Mouse (Mus musculus) forebrain, embryonic 13.5 days (tissue): ENCODE data around the gene Ddah1. TPM values are rescaled to one million over a fixed set of nuclear protein-coding genes. Genes with fewer than 3 reads are reported as not detected.

Experiments
- ATAC-seq: fragments of 200-750 bp; cut with Nextera tagmentation; 2 replicates; pipeline ENCODE4 v1.8.0; 2017
- H3K27ac ChIP-seq: fragments of 300-500 bp; sonication (generic); 2 replicates; pipeline ENCODE4 v1.5.1; 2015; ENCODE audit warnings: inconsistent platforms, mild to moderate bottlenecking, moderate library complexity
- H3K27me3 ChIP-seq: fragments of 300-500 bp; sonication (generic); 2 replicates; pipeline ENCODE4 v1.6.1; 2015; ENCODE audit warnings: mild to moderate bottlenecking, inconsistent platforms
- H3K36me3 ChIP-seq: fragments of 300-500 bp; sonication (generic); 2 replicates; pipeline ENCODE4 v1.6.1; 2015; ENCODE audit warnings: mild to moderate bottlenecking, inconsistent platforms; ENCODE audit not compliant: poor library complexity, severe bottlenecking
- H3K4me1 ChIP-seq: fragments of 300-500 bp; sonication (generic); 2 replicates; pipeline ENCODE4 v1.6.1; 2015; ENCODE audit warnings: inconsistent platforms
- H3K4me2 ChIP-seq: fragments of 300-500 bp; sonication (generic); 2 replicates; pipeline ENCODE4 v1.6.1; 2015; ENCODE audit warnings: inconsistent platforms, mild to moderate bottlenecking, moderate library complexity
- H3K4me3 ChIP-seq: fragments of 300-500 bp; sonication (generic); 2 replicates; pipeline ENCODE4 v1.5.1; 2015; ENCODE audit warnings: mild to moderate bottlenecking, inconsistent platforms
- H3K9ac ChIP-seq: fragments of 300-500 bp; sonication (generic); 2 replicates; pipeline ENCODE4 v1.6.1; 2015; ENCODE audit warnings: mild to moderate bottlenecking, inconsistent platforms
- H3K9me3 ChIP-seq: fragments of 300-500 bp; sonication (generic); replicated peaks from 2 replicates; pipeline ENCODE4 v1.6.1; 2016; ENCODE audit warnings: inconsistent platforms
- WGBS: fragments of 180-500 bp; shearing (Covaris S2); methylation state at CpG from one replicate; pipeline ENCODE4 v1.1.7; 2015; 5-methylcytosine and 5-hydroxymethylcytosine counted together
- polyA plus RNA-seq: library from polyadenylated mRNA; unstranded; fragments of >200 nt; fragmentation: Nextera tagmentation; extraction: Ambion mirVana; gene quantifications from 2 replicates; pipeline ENCODE4 v1.2.1, GENCODE M21; 2015

Gene Ddah1
- polyA plus RNA-seq, 1 experiment from 2014 or later = 149 TPM

- Histone ChIP-seq H3K4me2 (no peak overlapping the region), H3K9ac (no peak overlapping the region), H3K36me3 (no peaks in the 10 kb centered on the region), H3K27me3 (no peaks in the 10 kb centered on the region), H3K4me3 (no peak overlapping the region), H3K27ac (no peak overlapping the region), H3K4me1 (peaks cover 15% of the 10 kb centered on the region), H3K9me3 (no peaks in the 10 kb centered on the region)
- WGBS = 57% methylated on average over 9 of the region's 9 CpGs
- peak; percentile 67 for ATAC-seq
Observed at GRCm38 (mm10) chr3:145743476-145744027, 14.9 kb upstream of the Ddah1 start.

DNA sequence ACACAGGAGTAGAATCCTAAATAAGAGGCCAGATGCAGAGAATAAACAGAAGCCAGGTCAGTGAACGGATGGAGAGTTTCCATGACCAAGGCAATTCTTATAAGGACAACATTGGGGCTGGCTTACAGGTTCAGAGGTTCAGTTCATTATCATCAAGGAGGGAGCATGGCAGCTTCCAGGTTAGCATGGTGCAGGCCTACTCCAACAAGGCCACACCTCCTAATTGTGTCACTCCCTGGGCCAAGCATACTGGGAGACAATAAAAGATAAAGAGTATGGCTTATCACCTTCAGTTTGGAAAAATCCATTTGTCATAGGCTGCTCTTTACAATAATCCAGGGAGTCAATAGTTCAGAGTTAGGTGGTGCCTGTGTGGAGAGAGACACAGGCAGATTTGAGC is 9.8 kb upstream of the Ddah1 start:
- no peak overlapping the region for H3K27ac ChIP-seq
- no peak overlapping the region for H3K9ac ChIP-seq
- no peaks in the 10 kb centered on the region for H3K27me3 ChIP-seq
- H3K4me2 ChIP-seq = no peak overlapping the region
- H3K4me1 ChIP-seq = peaks cover 1% of the 10 kb centered on the region
- no peaks in the 10 kb centered on the region for H3K36me3 ChIP-seq
- ATAC-seq = no peak
- H3K9me3 ChIP-seq = no peaks in the 10 kb centered on the region
- H3K4me3 ChIP-seq = no peak overlapping the region
- 76% methylated on average over 1 of the region's 1 CpGs for WGBS

DNA sequence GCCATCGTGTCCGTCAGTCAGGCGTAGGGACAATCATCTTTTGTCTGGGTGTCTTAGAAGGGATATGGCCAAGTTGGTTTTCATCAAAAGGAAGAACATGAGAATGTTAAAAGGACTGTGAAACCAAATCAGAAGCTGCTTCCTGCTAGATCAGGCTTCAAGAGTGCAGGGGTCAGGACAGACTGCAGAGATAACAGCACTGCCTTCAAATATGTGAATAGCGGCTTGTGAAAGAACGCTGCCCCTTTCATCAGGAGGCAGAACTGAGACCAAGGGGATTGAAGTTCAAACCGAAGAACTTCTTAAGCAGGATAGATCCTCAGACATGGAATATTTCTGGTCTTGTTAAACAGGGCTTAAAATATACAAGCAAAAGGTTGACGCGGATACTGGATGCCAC is 2.0 kb upstream of the Ddah1 start:
- H3K4me1 ChIP-seq = peaks cover 32% of the 10 kb centered on the region
- no peaks in the 10 kb centered on the region for H3K36me3 ChIP-seq
- H3K27me3 ChIP-seq = no peaks in the 10 kb centered on the region
- 89% methylated on average over 8 of the region's 8 CpGs for WGBS
- no peak overlapping the region for H3K4me2 ChIP-seq
- H3K9me3 ChIP-seq = no peaks in the 10 kb centered on the region
- H3K9ac ChIP-seq = no peak overlapping the region
- H3K4me3 ChIP-seq = no peak overlapping the region
- no peak for ATAC-seq
- H3K27ac ChIP-seq = no peak overlapping the region

DNA sequence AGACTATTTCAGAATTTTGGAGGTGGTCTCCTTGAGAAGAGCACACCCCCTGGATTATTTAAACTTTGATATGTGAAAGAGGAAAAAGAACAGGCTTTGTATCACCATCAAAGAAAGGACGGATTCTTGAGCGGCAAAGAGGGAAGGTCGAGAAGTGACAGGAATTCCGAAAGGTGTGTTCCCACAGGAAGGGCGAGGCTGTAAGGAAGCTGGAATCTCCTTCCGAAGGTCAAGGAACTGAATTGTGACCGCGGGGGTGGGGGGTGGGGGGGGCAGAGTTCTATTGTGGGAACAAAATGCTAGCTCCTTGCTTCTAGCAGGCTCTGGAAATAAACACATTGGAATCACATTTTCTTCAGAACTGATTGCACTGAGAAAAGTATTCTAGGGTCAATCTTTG is 1.3 kb upstream of the Ddah1 start:
- Histone ChIP-seq H3K4me2 (no peak overlapping the region), H3K9me3 (no peaks in the 10 kb centered on the region), H3K9ac (no peak overlapping the region), H3K4me3 (no peak overlapping the region), H3K4me1 (peaks cover 39% of the 10 kb centered on the region), H3K27ac (no peak overlapping the region), H3K27me3 (no peaks in the 10 kb centered on the region), H3K36me3 (no peaks in the 10 kb centered on the region)
- 73% methylated on average over 8 of the region's 8 CpGs for WGBS
- no peak for ATAC-seq

- H3K9me3 ChIP-seq = no peaks in the 10 kb centered on the region
- peaks cover 39% of the 10 kb centered on the region for H3K4me1 ChIP-seq
- H3K9ac ChIP-seq = no peak overlapping the region; the same call in 1 of the 2 replicates
- 56% methylated on average over 4 of the region's 4 CpGs for WGBS
- ATAC-seq = no peak
- H3K4me3 ChIP-seq = peak overlapping the region; percentile 78
- no peaks in the 10 kb centered on the region for H3K36me3 ChIP-seq
- no peaks in the 10 kb centered on the region for H3K27me3 ChIP-seq
- peak overlapping the region; percentile 96 for H3K4me2 ChIP-seq
- no peak overlapping the region for H3K27ac ChIP-seq
Observed at GRCm38 (mm10) chr3:145757844-145758243, 631 bp upstream of the Ddah1 start.

DNA sequence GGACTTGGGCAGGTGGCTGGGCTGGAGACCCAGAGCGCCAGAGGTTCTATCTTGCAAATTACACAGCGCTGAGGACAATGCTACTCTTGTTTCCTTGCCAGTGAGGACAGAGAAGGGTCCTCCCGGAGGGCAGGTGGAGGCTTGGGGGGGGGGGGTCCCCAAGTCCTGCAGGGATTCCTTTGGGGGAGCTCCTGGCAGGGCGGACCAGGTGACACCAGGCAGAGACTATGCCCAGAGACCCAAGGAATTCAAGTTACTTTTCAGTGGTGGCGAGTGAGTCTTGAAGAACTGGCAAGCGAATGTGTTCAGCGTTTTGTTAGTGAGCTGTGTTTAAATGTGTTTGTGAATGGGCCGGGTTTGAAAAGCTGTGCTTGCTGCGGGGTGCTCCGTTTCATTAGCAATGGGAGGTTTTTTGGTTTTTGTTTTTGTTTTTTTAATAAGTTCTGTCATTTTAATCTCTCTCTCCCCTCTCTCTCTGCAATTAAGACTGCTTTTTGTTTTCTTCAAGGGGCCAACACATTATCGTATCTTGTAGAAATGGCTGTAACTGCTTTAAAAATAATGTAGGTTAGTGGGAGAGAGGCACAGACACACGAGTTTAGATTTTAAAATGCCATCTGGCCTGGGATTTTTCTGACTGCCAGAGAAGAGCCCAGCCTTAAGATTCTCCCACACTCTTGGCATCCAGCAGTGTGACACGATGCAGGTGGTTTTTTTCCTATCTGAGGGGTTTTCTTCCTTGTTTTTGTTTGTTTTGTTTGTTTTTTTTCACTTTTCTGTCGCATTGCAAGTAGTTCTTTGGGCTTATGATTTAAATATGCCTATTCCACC is 1.1 kb downstream of the Ddah1 start:
- Histone ChIP-seq H3K27me3 (no peaks in the 10 kb centered on the region), H3K36me3 (no peaks in the 10 kb centered on the region), H3K4me2 (peak overlapping the region; percentile 96), H3K27ac (peak overlapping the region; percentile 91), H3K4me1 (peaks cover 41% of the 10 kb centered on the region), H3K9me3 (no peaks in the 10 kb centered on the region), H3K4me3 (peak overlapping the region; percentile 78), H3K9ac (peak overlapping the region; percentile 94)
- peak; percentile 58; the same call in 1 of the 2 replicates for ATAC-seq
- WGBS = 4% methylated on average over 14 of the region's 14 CpGs

DNA sequence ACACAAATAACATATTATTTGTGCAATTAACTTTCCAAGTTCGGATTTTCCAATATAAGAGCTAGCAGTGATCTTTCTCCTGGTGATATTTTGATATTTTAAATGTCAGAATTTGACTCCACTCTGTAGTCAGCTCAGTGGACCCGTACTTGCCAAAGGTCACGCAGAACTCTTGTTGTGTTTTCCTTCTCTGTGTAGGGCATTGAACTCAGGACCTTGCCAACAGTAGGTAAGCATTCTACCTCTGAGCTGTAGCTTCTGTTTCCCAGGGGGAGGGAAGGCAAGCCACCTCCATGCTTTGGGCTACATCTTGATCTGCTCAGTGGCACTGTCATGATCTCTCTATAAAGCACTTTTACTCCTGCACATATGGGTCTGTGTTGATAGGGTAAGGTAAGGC is 2.1 kb downstream of the Ddah1 start:
- H3K4me3 ChIP-seq = peak overlapping the region; percentile 78
- 94% methylated on average over 3 of the region's 3 CpGs for WGBS

GRCm38 (mm10) chr3:145761501-145762170 is 3.2 kb downstream of the Ddah1 start:
- 54% methylated on average over 3 of the region's 3 CpGs for WGBS
- H3K4me2 ChIP-seq = peak overlapping the region; percentile 96

More for the DNA sequence above, 2.1 kb downstream of the Ddah1 start:
- H3K27me3 ChIP-seq = no peaks in the 10 kb centered on the region
- H3K4me1 ChIP-seq = peaks cover 46% of the 10 kb centered on the region
- no peaks in the 10 kb centered on the region for H3K36me3 ChIP-seq
- no peaks in the 10 kb centered on the region for H3K9me3 ChIP-seq
- H3K27ac ChIP-seq = no peak overlapping the region
- peak overlapping the region; percentile 96 for H3K4me2 ChIP-seq
- H3K9ac ChIP-seq = no peak overlapping the region
- ATAC-seq = no peak

DNA sequence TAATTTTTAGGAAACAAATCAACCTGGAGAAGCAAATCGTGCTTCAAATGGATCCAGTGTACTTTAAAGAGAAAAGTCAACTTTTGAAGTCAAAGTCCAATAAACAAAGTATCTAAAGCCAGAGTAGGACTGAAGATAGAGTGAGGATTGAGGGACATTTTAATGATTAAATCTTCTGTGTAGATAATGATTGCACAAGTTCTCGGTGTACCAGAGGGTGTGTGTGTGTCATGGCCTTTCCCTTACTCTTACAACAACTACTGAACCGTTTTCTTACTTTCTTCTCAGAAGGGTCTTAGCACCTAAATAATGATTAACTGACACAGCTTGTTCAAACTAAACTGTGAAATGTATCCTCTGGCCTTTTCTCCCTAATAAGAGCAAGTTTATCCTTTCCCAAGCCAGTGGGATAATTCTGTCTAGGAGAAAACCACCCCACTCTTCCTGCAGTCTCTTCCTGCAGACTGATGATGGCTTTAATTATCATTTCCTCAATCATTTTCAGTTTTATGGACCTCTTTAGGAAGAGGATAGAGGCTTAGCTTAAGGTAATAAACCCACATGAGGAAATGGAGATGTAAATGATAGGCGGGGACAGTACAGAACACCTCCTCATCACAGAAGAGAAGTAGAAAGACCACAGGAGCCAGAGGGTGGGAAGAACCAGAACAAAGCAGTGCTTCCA is 4.6 kb downstream of the Ddah1 start:
- Histone ChIP-seq H3K4me2 (no peak overlapping the region), H3K9ac (no peak overlapping the region), H3K4me3 (no peak overlapping the region), H3K27ac (no peak overlapping the region), H3K36me3 (0 out of 2 replicates have a peak, but pooled peaks cover 2% of the 10 kb centered on the region), H3K9me3 (no peaks in the 10 kb centered on the region), H3K27me3 (no peaks in the 10 kb centered on the region), H3K4me1 (peaks cover 51% of the 10 kb centered on the region)
- ATAC-seq = no peak
- WGBS = 93% methylated on average over 4 of the region's 4 CpGs

More at GRCm38 (mm10) chr3:145761501-145762170, 3.2 kb downstream of the Ddah1 start:
- Histone ChIP-seq H3K27me3 (no peaks in the 10 kb centered on the region), H3K9me3 (no peaks in the 10 kb centered on the region), H3K27ac (no peak overlapping the region), H3K36me3 (no peaks in the 10 kb centered on the region), H3K4me1 (peaks cover 55% of the 10 kb centered on the region), H3K9ac (no peak overlapping the region), H3K4me3 (no peak overlapping the region)
- ATAC-seq = no peak

DNA sequence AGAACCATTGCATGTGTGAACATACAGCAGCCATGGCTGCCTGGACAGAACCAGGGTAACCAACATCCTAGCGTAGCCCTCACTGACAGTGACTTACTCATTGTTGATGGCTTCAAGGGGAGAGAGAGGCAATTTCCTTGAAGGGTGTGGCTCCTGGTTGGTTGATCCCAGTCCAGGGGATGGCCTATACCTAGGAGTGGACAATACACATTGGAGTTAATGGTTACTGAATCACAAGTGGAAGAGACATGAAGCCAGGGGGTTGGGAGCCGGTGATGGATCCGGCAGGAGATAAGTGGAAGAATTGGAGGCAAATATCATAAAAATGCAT is 5.1 kb downstream of the Ddah1 start:
- Histone ChIP-seq H3K4me3 (no peak overlapping the region), H3K9me3 (no peaks in the 10 kb centered on the region), H3K36me3 (0 out of 2 replicates have a peak, but pooled peaks cover 2% of the 10 kb centered on the region), H3K4me2 (no peak overlapping the region), H3K27ac (no peak overlapping the region), H3K4me1 (peaks cover 47% of the 10 kb centered on the region), H3K27me3 (no peaks in the 10 kb centered on the region), H3K9ac (no peak overlapping the region)
- WGBS = over 99% methylated on average over 3 of the region's 3 CpGs
- ATAC-seq = no peak

- Histone ChIP-seq H3K4me1 (peaks cover 40% of the 10 kb centered on the region), H3K36me3 (0 out of 2 replicates have a peak, but pooled peaks cover 2% of the 10 kb centered on the region), H3K4me2 (no peak overlapping the region), H3K4me3 (no peak overlapping the region), H3K27me3 (no peaks in the 10 kb centered on the region), H3K27ac (no peak overlapping the region), H3K9ac (no peak overlapping the region), H3K9me3 (no peaks in the 10 kb centered on the region)
- ATAC-seq = no peak
- WGBS = 84% methylated on average over 2 of the region's 2 CpGs
Observed at GRCm38 (mm10) chr3:145764416-145764815, 5.9 kb downstream of the Ddah1 start.

- H3K36me3 ChIP-seq = 0 out of 2 replicates have a peak, but pooled peaks cover 2% of the 10 kb centered on the region
- H3K9ac ChIP-seq = no peak overlapping the region
- H3K4me2 ChIP-seq = no peak overlapping the region
- no peak overlapping the region for H3K27ac ChIP-seq
- no peaks in the 10 kb centered on the region for H3K9me3 ChIP-seq
- H3K4me3 ChIP-seq = no peak overlapping the region
- peaks cover 26% of the 10 kb centered on the region for H3K4me1 ChIP-seq
- WGBS = 96% methylated on average over 4 of the region's 4 CpGs
- no peaks in the 10 kb centered on the region for H3K27me3 ChIP-seq
- ATAC-seq = no peak
Observed at GRCm38 (mm10) chr3:145768439-145768838, 10.0 kb downstream of the Ddah1 start.
